Mouse (Mus musculus): ENCODE results near the gene Pus7l.

Pus7l gene

GRCm38 (mm10) chr15:94543409-94544051, at the start of gene Pus7l, which contains the start of gene Irak4:
Pus7l (minus strand) TSS chr15:94543547.
Irak4 (plus strand) TSS chr15:94543643.
- peak; percentile 94 for DNase-seq (ENCODE audit: low read depth)

GRCm38 (mm10) chr15:94591356-94591755, 48.0 kb upstream of the Pus7l start:
- DNase-seq (ENCODE audit: low read depth), result no peak

GRCm38 (mm10) chr15:94590083-94590482, 46.7 kb upstream of the Pus7l start:
- no peak for DNase-seq (ENCODE audit: low read depth)

GRCm38 (mm10) chr15:94589219-94590075, 46.1 kb upstream of the Pus7l start, which contains the start of gene Twf1:
Twf1 (minus strand) TSS chr15:94589889.
- peak; percentile 90 for DNase-seq (ENCODE audit: low read depth)

GRCm38 (mm10) chr15:94587826-94588715, 44.7 kb upstream of the Pus7l start:
- no peak for DNase-seq (ENCODE audit: low read depth)

GRCm38 (mm10) chr15:94584738-94585137, 41.4 kb upstream of the Pus7l start:
- no peak for DNase-seq (ENCODE audit: low read depth)

GRCm38 (mm10) chr15:94583153-94583552, 39.8 kb upstream of the Pus7l start:
- no peak for DNase-seq (ENCODE audit: low read depth)

GRCm38 (mm10) chr15:94582000-94582593, 38.8 kb upstream of the Pus7l start:
- DNase-seq (ENCODE audit: low read depth), result no peak

- no peak for DNase-seq (ENCODE audit: low read depth)
These were observed 31.4 kb upstream of the Pus7l start for GRCm38 (mm10) chr15:94574566-94575268.

GRCm38 (mm10) chr15:94572746-94573145, 29.4 kb upstream of the Pus7l start:
- DNase-seq (ENCODE audit: low read depth), result no peak

- DNase-seq (ENCODE audit: low read depth), result no peak
These were observed 28.2 kb upstream of the Pus7l start for GRCm38 (mm10) chr15:94571501-94571900.

GRCm38 (mm10) chr15:94568496-94569182, 25.3 kb upstream of the Pus7l start:
- no peak for DNase-seq (ENCODE audit: low read depth)

GRCm38 (mm10) chr15:94565854-94566253, 22.5 kb upstream of the Pus7l start:
- no peak for DNase-seq (ENCODE audit: low read depth)

GRCm38 (mm10) chr15:94564909-94565308, 21.6 kb upstream of the Pus7l start:
- no peak for DNase-seq (ENCODE audit: low read depth)

- no peak for DNase-seq (ENCODE audit: low read depth)
These were observed 15.7 kb upstream of the Pus7l start for GRCm38 (mm10) chr15:94558895-94559656.

- DNase-seq (ENCODE audit: low read depth), result peak; percentile 80
These were observed 14.1 kb upstream of the Pus7l start for GRCm38 (mm10) chr15:94557442-94557841.

- DNase-seq (ENCODE audit: low read depth), result no peak
These were observed 10.2 kb upstream of the Pus7l start for GRCm38 (mm10) chr15:94553536-94553935.

GRCm38 (mm10) chr15:94544844-94545243, 1.5 kb upstream of the Pus7l start:
- no peak for DNase-seq (ENCODE audit: low read depth)

- DNase-seq (ENCODE audit: low read depth), result no peak
These were observed 797 bp upstream of the Pus7l start for GRCm38 (mm10) chr15:94544052-94544636.

All from c-Kit-positive CD71-negative TER-119-negative erythroid progenitor cells, embryonic 14.5 days (primary cell).